Mouse (Mus musculus) heart, embryonic 10.5 days (tissue): Measurements from ENCODE around the gene Apoa2. TPM values are rescaled to one million over a fixed set of nuclear protein-coding genes. Genes with fewer than 3 reads are reported as not detected.

Experiments
- DNase-seq: peaks from one replicate; pipeline ENCODE4 v3.0.0-alpha.2; 2017; ENCODE audit warnings: low spot score
- H3K27ac ChIP-seq: fragments of 300-500 bp; sonication (generic); 2 replicates; pipeline ENCODE4 v1.5.1; 2016; ENCODE audit warnings: mild to moderate bottlenecking
- H3K27me3 ChIP-seq: fragments of 300-500 bp; sonication (generic); 2 replicates; pipeline ENCODE4 v1.6.1; 2016; ENCODE audit warnings: mild to moderate bottlenecking; ENCODE audit not compliant: poor library complexity, insufficient read depth, severe bottlenecking
- H3K36me3 ChIP-seq: fragments of 300-500 bp; sonication (generic); 2 replicates; pipeline ENCODE4 v1.6.1; 2016; ENCODE audit warnings: mild to moderate bottlenecking, moderate library complexity
- H3K4me1 ChIP-seq: fragments of 300-500 bp; sonication (generic); 2 replicates; pipeline ENCODE4 v1.6.1; 2016; ENCODE audit warnings: mild to moderate bottlenecking
- H3K4me3 ChIP-seq: fragments of 300-500 bp; sonication (generic); 2 replicates; pipeline ENCODE4 v1.5.1; 2016; ENCODE audit warnings: mild to moderate bottlenecking, moderate library complexity
- H3K9me3 ChIP-seq: fragments of 300-500 bp; sonication (generic); 2 replicates; pipeline ENCODE4 v1.6.1; 2016; ENCODE audit warnings: mild to moderate bottlenecking, moderate library complexity
- WGBS: fragments of 180-500 bp; shearing (Covaris S2); methylation state at CpG from one replicate; pipeline ENCODE4 v1.1.7; 2016; 5-methylcytosine and 5-hydroxymethylcytosine counted together
- polyA plus RNA-seq: library from polyadenylated mRNA; unstranded; fragments of >200 nt; fragmentation: Nextera tagmentation; extraction: Ambion mirVana; gene quantifications from 2 replicates; pipeline ENCODE4 v1.2.1, GENCODE M21; 2016

Gene Apoa2
- polyA plus RNA-seq, 1 experiment from 2014 or later, result 315 TPM

DNA sequence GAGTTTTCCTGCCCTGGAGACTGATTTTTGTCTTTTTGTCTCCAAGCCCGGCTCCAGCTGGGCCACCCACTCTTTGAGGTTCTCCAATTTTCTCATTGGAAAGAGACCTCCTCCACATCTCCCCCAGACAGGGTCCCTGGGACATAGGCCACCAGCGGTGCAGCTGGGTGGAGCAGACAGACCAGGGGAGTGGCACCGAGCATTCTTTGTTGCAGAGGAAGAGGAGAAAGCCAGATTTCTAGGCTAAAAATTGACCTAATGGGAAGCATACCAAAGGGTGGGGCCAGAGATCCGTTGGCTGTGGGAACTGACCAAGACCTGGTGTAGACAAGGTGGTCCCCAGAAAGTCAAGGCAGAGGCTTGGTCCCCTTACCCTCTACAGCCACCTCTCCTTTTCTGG, 23.1 kb downstream of the Apoa2 start:
- peak overlapping the region; percentile 89 for H3K4me3 ChIP-seq
- peaks cover 68% of the 10 kb centered on the region for H3K4me1 ChIP-seq
- H3K27ac ChIP-seq, result peak overlapping the region; percentile 98
- H3K27me3 ChIP-seq, result 0 out of 2 replicates have a peak, but pooled peaks cover 7% of the 10 kb centered on the region
- DNase-seq, result no peak
- no peaks in the 10 kb centered on the region for H3K9me3 ChIP-seq
- 17% methylated on average over 4 of the region's 4 CpGs for WGBS
- peaks cover 26% of the 10 kb centered on the region for H3K36me3 ChIP-seq

DNA sequence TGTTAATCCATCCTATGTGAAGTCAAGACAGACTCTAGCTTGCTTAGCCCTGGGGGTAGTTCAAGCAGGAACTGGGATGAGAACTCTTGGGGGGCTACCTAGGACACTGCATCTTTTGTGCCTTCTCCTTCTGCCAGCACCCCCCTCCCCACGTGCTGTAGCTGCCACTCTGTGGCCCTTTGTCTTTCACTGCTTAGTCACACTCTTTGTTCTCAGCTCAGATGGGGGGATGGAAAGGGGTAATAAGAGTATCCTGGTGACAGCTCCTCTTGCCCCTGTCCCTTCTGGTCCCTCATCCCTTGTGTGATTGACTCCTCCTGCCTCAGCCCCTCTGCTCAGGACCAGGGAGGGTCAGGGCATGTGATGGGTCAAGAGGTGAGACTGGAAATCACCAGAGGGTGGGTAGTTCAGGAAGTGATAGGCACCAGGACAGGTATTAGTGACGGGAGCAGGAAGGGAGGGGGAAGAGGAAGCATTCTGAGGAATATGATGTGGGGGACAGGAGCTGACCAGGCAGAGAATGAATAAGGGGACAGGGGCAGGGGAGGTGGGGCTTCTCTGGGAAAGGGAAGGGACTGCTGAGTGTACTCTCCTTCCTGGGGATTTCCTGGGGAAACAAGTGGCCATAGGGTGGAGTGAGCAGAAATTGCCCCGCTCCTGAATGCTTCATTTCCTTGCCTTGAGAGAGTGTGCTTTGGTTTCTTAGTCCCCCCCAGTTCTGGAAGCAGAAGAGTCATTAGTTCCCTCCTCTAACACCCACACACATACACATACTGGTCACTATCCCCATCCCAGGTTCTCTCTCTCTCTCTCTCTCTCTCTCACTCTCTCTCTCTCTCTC, 23.8 kb downstream of the Apoa2 start:
- peaks cover 19% of the 10 kb centered on the region for H3K36me3 ChIP-seq
- DNase-seq, result no peak
- H3K9me3 ChIP-seq, result no peaks in the 10 kb centered on the region
- H3K4me3 ChIP-seq, result peak overlapping the region; percentile 89; the same call in 1 of the 2 replicates
- H3K27me3 ChIP-seq, result 0 out of 2 replicates have a peak, but pooled peaks cover 7% of the 10 kb centered on the region
- peaks cover 68% of the 10 kb centered on the region for H3K4me1 ChIP-seq
- WGBS, result 25% methylated on average over 3 of the region's 3 CpGs
- H3K27ac ChIP-seq, result peak overlapping the region; percentile 98

DNA sequence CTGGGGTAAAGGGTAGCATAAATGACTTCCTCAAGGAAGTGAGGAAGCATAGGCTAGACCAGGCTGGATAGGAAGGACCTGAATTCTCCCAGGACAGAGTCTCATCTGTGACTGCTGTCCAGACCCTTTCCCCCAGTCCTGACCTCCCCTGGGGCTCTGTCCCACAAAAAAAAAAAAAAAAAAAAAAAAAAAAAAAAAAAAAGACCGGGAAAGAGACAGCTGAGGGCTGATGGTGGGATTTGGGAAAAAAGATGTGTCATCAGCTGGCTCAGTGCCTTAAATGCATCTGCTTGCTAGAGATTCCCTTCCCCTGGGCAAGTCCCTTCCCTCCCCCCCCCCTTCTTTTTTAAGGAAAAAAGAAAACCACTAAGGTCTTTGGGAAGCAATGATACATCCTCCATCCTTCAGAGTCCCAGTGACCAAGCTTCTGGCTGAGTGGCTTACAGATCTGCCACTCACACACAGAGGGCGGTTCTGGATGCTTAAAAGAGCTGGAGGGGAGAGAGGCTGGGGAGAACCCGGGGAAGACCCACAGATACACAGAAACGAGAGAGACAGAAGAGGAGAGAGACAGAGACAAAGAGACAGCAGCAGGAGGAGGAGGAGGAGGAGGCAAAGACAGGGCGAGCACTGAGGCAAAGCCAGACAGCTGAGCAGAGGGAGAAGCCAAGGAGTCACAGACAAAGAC, 25.2 kb downstream of the Apoa2 start, which contains the start of gene Adamts4:
Gene Adamts4, plus strand, starts transcription at position 509 of the 688 bp plus-strand sequence.
- peak within 1 kb of the TSS; percentile 98 for H3K27ac ChIP-seq
- peaks cover 10% of the 10 kb centered on the region for H3K36me3 ChIP-seq
- no peaks in the 10 kb centered on the region for H3K9me3 ChIP-seq
- DNase-seq, result no peak
- H3K4me1 ChIP-seq, result peaks cover 68% of the 10 kb centered on the region
- 20% methylated on average over 5 of the region's 5 CpGs for WGBS
- H3K4me3 ChIP-seq, result peak within 1 kb of the TSS; percentile 49
- 0 out of 2 replicates have a peak, but pooled peaks cover 7% of the 10 kb centered on the region for H3K27me3 ChIP-seq

DNA sequence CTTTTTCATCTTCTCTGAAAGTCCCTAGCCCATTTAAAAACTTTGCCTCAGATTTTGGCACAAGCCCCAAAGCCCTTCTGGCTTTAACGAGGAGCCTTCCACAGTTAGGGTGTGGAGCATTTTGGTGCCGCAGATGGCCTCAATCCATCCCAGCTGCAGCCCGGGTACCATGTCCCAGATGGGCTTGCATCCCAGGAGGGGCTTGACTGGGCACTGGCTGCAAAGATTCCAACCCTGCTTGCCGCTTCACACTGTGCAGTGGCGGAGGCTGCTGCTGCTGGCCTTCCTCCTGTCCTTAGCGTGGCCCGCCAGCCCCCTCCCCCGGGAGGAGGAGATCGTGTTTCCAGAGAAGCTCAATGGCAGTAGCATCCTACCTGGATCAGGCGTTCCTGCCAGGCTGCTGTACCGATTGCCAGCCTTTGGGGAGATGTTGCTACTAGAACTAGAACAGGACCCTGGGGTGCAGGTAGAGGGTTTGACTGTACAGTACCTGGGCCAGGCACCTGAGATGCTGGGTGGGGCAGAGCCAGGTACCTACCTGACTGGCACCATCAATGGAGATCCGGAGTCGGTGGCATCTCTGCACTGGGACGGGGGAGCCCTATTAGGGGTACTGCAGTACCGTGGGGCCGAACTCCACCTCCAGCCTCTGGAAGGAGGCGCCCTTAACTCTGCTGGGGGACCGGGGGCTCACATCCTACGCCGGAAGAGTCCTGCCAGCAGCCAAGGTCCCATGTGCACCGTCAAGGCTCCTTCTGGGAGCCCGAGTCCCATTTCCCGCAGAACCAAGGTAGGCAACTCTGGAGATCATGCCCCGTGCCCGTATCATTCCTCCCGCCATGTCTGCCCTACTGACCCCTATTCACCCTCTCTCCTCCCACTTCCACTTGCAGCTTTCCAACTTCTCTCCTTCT, 26.1 kb downstream of the Apoa2 start, which contains the start of gene Ndufs2:
Gene Ndufs2, minus strand, starts transcription at position 709 of the 914 bp plus-strand sequence.
- Histone ChIP-seq H3K9me3 (no peaks in the 10 kb centered on the region), H3K27ac (peak within 1 kb of the TSS; percentile 82), H3K36me3 (peaks cover 4% of the 10 kb centered on the region; the same call in 1 of the 2 replicates), H3K4me1 (peaks cover 63% of the 10 kb centered on the region), H3K4me3 (peak within 1 kb of the TSS; percentile 49), H3K27me3 (0 out of 2 replicates have a peak, but pooled peaks cover 7% of the 10 kb centered on the region)
- DNase-seq, result no peak
- WGBS, result 19% methylated on average over 26 of the region's 26 CpGs

DNA sequence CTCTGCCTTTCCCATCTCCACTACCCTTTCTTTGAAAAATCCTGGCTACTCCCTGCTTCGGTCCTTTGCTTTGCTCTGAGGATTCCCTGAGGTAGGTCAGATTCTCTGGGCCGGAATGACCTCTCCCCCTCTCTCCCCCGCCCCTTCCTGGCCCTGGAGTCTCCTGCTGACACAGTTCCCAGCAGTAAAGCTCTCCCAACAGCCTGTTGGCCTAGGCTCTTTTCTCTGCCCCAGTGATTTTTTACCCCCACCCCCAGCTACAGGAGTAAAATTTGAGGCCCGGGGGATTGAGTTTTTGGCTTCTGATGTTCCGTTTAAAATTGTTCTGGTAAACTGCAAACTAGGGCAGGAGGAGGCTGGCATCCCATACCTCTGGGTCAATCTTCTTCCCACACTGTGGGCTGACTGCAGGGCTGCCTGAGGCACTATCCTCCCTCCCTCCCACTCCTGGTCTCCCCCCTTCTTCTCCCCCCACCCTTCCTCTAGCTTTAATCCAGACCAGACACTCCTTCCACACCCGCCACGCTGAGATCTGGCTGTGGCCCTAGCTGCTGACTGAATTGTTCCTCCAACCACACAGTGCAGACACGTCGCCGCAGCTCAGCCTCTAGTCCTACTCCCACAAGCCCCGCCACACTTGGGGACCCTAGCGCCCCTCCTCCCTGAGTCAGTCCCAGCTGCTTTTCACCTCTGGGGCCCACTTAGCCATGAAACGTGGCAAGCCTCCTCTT, 26.9 kb downstream of the Apoa2 start:
- peak overlapping the region; percentile 82 for H3K27ac ChIP-seq

DNA sequence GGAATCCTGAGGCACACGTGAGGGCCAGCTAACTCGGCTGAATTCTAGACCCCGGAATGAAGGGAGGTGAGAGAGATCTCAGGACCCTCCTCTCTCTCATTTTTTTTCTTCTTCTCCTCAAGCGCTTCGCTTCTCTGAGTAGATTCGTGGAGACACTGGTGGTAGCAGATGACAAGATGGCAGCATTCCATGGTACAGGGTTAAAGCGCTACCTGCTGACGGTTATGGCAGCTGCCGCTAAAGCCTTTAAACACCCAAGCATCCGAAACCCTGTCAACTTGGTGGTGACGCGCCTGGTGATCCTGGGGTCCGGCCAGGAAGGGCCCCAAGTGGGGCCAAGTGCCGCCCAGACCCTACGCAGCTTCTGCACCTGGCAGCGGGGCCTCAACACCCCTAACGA, 27.6 kb downstream of the Apoa2 start:
- Histone ChIP-seq H3K9me3 (no peaks in the 10 kb centered on the region), H3K4me1 (peaks cover 51% of the 10 kb centered on the region), H3K4me3 (peak overlapping the region; percentile 49; the same call in 1 of the 2 replicates), H3K27ac (peak overlapping the region; percentile 82), H3K36me3 (peaks cover 4% of the 10 kb centered on the region; the same call in 1 of the 2 replicates), H3K27me3 (0 out of 2 replicates have a peak, but pooled peaks cover 7% of the 10 kb centered on the region)
- 53% methylated on average over 17 of the region's 17 CpGs for WGBS
- no peak for DNase-seq

More for the DNA sequence above, 26.9 kb downstream of the Apoa2 start:
- H3K9me3 ChIP-seq, result no peaks in the 10 kb centered on the region
- H3K4me1 ChIP-seq, result peaks cover 57% of the 10 kb centered on the region
- H3K4me3 ChIP-seq, result peak overlapping the region; percentile 49
- peaks cover 4% of the 10 kb centered on the region; the same call in 1 of the 2 replicates for H3K36me3 ChIP-seq
- 11% methylated on average over 13 of the region's 13 CpGs for WGBS
- H3K27me3 ChIP-seq, result 0 out of 2 replicates have a peak, but pooled peaks cover 7% of the 10 kb centered on the region
- DNase-seq, result no peak

DNA sequence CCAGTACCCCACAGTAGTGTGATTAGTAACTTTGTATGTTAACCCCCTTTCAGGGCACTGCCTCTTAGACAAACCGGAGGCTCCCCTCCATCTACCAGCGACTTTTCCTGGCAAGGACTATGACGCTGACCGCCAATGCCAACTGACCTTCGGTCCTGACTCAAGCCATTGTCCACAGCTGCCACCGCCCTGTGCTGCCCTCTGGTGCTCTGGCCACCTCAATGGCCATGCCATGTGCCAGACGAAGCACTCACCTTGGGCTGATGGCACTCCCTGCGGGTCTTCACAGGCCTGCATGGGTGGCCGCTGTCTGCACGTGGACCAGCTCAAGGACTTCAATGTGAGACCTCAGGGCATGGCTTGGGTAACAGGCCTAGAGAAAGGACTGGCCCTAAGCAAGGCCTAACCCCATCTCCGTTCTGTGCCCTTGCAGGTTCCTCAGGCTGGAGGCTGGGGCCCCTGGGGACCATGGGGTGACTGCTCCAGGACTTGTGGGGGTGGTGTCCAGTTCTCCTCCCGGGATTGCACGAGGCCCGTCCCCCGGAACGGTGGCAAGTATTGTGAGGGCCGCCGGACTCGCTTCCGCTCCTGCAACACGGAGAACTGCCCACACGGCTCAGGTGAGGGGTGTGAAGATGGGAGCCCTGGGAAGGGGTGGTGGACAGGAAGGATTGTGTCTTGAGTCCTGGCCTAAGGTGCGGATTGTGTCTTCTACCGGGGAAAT, 31.4 kb downstream of the Apoa2 start:
- peaks cover 4% of the 10 kb centered on the region; the same call in 1 of the 2 replicates for H3K36me3 ChIP-seq

DNA sequence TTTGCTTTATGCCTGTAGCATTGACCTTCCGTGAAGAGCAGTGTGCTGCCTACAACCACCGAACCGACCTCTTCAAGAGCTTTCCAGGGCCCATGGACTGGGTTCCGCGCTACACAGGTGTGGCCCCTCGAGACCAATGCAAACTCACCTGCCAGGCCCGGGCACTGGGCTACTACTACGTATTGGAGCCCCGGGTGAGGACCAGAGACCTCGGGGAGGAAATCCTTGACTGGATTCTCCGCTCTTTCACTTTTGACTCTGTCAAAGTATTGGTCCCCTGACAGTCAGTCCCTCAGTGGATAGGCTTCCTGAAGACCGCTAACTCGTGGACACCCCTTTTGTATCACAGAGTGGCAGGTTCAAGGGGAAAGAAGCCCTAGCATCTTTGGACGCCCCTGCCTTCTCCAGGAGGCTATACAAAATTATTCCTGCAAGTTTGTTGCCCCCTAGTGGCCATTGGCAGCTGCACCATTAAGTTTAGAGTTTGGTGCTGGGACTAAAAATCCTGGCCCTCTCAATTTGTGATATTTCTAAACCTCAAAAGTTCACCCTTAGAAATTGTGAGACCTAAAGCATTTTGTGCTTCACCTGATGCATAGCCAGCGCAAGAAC, 32.2 kb downstream of the Apoa2 start:
- peaks cover 4% of the 10 kb centered on the region; the same call in 1 of the 2 replicates for H3K36me3 ChIP-seq

More for the DNA sequence above, 31.4 kb downstream of the Apoa2 start:
- no peak for DNase-seq
- Histone ChIP-seq H3K27ac (no peak overlapping the region), H3K4me3 (no peak overlapping the region), H3K9me3 (no peaks in the 10 kb centered on the region), H3K4me1 (peaks cover 27% of the 10 kb centered on the region), H3K27me3 (no peaks in the 10 kb centered on the region)
- WGBS, result 88% methylated on average over 24 of the region's 24 CpGs

DNA sequence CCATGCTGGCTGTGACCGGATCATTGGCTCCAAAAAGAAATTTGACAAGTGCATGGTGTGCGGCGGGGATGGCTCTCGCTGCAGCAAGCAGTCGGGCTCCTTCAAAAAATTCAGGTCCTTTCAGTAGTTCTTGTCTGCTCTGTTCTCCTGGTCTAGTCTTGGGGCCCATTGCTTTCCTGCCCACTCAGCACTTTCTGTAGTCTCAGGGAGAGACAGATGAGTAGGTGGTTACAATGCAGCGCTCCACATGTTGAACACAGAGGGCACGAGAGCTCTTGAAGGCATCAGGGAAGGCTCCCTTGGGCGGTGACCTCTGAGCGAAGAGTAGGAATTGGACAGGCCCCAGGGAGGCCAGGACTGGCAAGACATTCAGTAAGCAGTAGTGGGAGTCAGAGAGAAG, 32.9 kb downstream of the Apoa2 start:
- DNase-seq, result no peak
- Histone ChIP-seq H3K36me3 (peaks cover 4% of the 10 kb centered on the region; the same call in 1 of the 2 replicates), H3K27ac (no peak overlapping the region), H3K4me1 (peaks cover 19% of the 10 kb centered on the region), H3K9me3 (no peaks in the 10 kb centered on the region), H3K4me3 (no peak overlapping the region; the same call in 1 of the 2 replicates), H3K27me3 (no peaks in the 10 kb centered on the region)
- WGBS, result 78% methylated on average over 9 of the region's 9 CpGs

More for the DNA sequence above, 32.2 kb downstream of the Apoa2 start:
- no peak for DNase-seq
- no peaks in the 10 kb centered on the region for H3K9me3 ChIP-seq
- no peaks in the 10 kb centered on the region for H3K27me3 ChIP-seq
- WGBS, result 58% methylated on average over 15 of the region's 15 CpGs
- no peak overlapping the region for H3K4me3 ChIP-seq
- peaks cover 19% of the 10 kb centered on the region for H3K4me1 ChIP-seq
- no peak overlapping the region for H3K27ac ChIP-seq

DNA sequence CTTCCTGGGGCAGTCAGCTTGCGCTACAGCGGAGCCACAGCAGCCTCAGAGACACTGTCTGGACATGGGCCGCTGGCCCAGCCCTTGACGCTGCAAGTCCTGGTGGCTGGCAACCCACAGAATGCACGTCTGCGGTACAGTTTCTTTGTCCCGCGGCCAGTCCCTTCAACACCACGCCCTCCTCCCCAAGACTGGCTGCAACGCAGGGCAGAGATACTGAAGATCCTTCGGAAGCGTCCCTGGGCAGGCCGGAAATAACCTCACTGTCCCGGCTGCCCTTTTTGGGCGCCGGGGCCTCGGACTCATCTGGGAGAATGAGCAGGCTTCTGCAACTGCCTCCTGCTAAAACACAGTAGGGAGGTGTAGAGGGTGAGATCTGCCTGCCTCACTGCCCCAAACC, 34.1 kb downstream of the Apoa2 start:
- 53% methylated on average over 17 of the region's 17 CpGs for WGBS
- H3K36me3 ChIP-seq, result peaks cover 4% of the 10 kb centered on the region; the same call in 1 of the 2 replicates
- no peaks in the 10 kb centered on the region for H3K9me3 ChIP-seq
- no peak for DNase-seq
- peak overlapping the region; percentile 56 for H3K27ac ChIP-seq
- H3K27me3 ChIP-seq, result no peaks in the 10 kb centered on the region
- peak overlapping the region; percentile 15; the same call in 1 of the 2 replicates for H3K4me3 ChIP-seq
- H3K4me1 ChIP-seq, result peaks cover 28% of the 10 kb centered on the region
